Mouse (Mus musculus) heart, embryonic 15.5 days (tissue): ENCODE measurements around the gene Ndc1. TPM values are rescaled to one million over a fixed set of nuclear protein-coding genes. Genes with fewer than 3 reads are reported as not detected.

Experiments used
- ATAC-seq: fragments of 200-750 bp; cut with Nextera tagmentation; replicated peaks from 2 replicates; pipeline ENCODE4 v1.8.0; 2017; ENCODE audit warnings: low read depth, moderate TSS enrichment; ENCODE audit not compliant: insufficient number of reproducible peaks, insufficient read depth, low FRiP score
- H3K27ac ChIP-seq: fragments of 300-500 bp; sonication (generic); 2 replicates; pipeline ENCODE4 v1.5.1; 2015; ENCODE audit warnings: mild to moderate bottlenecking, inconsistent platforms
- H3K27me3 ChIP-seq: fragments of 300-500 bp; sonication (generic); 2 replicates; pipeline ENCODE4 v1.6.1; 2015; ENCODE audit warnings: inconsistent platforms
- H3K36me3 ChIP-seq: fragments of 300-500 bp; sonication (generic); 2 replicates; pipeline ENCODE4 v1.6.1; 2015; ENCODE audit warnings: mild to moderate bottlenecking, inconsistent platforms
- H3K4me1 ChIP-seq: fragments of 300-500 bp; sonication (generic); replicated peaks from 2 replicates; pipeline ENCODE4 v1.6.1; 2015; ENCODE audit warnings: inconsistent platforms
- H3K4me2 ChIP-seq: fragments of 300-500 bp; sonication (generic); 2 replicates; pipeline ENCODE4 v1.6.1; 2015; ENCODE audit warnings: inconsistent platforms, mild to moderate bottlenecking, moderate library complexity
- H3K4me3 ChIP-seq: fragments of 300-500 bp; sonication (generic); 2 replicates; pipeline ENCODE4 v1.5.1; 2015; ENCODE audit warnings: mild to moderate bottlenecking, inconsistent platforms
- H3K9ac ChIP-seq: fragments of 300-500 bp; sonication (generic); 2 replicates; pipeline ENCODE4 v1.6.1; 2015; ENCODE audit warnings: mild to moderate bottlenecking, inconsistent platforms
- H3K9me3 ChIP-seq: fragments of 300-500 bp; sonication (generic); replicated peaks from 2 replicates; pipeline ENCODE4 v1.6.1; 2016; ENCODE audit warnings: inconsistent platforms
- WGBS: fragments of 180-500 bp; shearing (Covaris S2); methylation state at CpG from one replicate; pipeline ENCODE4 v1.1.7; 2015; ENCODE audit warnings: mixed read lengths; 5-methylcytosine and 5-hydroxymethylcytosine counted together
- polyA plus RNA-seq: library from polyadenylated mRNA; unstranded; fragments of >200 nt; fragmentation: Nextera tagmentation; extraction: Ambion mirVana; gene quantifications from 2 replicates; pipeline ENCODE4 v1.2.1, GENCODE M21; 2015

Ndc1 gene
- 18.9 and 23.3 TPM in 2 replicates for polyA plus RNA-seq

DNA sequence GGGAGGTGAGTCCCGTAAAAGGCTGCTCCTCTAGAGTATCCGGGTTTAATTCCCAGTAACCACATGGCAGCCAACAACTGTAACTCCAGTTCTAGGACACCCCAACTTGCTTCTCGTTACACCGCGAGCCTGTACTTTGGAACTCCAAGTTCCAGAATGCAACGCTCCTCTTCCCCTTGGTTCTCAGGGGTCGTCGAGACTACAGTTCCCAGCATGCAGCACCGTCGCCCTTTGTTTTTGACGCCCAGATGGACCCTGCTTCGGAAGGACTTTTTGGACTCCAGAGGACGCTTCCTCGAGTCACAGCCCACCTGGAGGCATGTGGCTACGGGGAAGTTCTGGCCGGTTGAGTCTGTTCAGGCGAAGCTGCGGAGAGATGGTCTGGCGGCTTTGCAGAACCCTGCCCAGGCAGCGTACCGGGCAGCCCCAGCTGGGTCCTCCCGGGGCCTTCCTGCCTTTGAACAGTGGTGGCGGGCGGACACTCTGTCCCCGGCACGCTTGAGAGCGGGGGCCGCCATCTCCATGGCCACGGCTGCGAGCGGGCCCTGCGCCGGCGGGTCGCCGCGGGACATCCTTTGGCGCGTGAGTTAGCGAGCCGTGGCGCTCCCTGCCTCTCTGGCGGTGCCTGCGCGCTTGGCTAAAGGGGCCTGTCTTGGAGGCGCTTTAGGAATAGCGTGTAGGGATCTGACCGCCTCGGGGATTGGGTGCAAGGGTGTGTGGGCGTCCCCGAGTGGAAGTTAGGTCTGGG, at the start of gene Ndc1:
Ndc1 (plus strand) TSS at position 218 of the 748 bp plus-strand sequence.
- no peaks in the 10 kb centered on the region for H3K27me3 ChIP-seq
- H3K27ac ChIP-seq, result peak within 1 kb of the TSS; percentile 89
- H3K4me3 ChIP-seq, result peak within 1 kb of the TSS; percentile 91
- H3K4me1 ChIP-seq, result peaks cover 8% of the 10 kb centered on the region
- no peaks in the 10 kb centered on the region for H3K9me3 ChIP-seq
- ATAC-seq, result peak; percentile 97
- peak within 1 kb of the TSS; percentile 84 for H3K9ac ChIP-seq
- H3K4me2 ChIP-seq, result peak within 1 kb of the TSS; percentile 77
- WGBS, result under 1% methylated on average over 51 of the region's 51 CpGs
- H3K36me3 ChIP-seq, result peaks cover 17% of the 10 kb centered on the region

DNA sequence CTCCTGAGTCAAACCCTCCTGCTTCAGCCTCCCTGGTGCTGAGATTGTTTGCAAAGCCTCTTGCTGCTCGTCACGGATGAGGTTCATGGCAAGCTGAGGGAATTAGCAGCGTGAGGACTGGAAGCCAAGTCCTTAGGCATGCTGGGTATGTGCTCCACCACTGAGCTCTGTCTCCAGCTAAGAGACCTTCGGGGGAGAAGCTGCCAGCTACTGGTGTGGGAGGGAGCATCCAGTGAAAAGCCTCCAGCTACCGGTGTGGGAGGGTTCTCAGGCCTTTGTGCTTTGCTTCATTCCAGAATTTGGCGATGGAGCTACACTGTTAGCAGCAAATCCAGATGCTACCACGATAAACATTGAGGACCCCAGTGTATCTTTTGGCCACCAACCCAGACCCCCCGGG, 48.9 kb upstream of the Ndc1 start:
- WGBS, result 63% methylated on average over 8 of the region's 8 CpGs
- H3K27ac ChIP-seq, result no peak overlapping the region
- no peak overlapping the region for H3K4me3 ChIP-seq
- H3K27me3 ChIP-seq, result no peaks in the 10 kb centered on the region
- H3K9me3 ChIP-seq, result no peaks in the 10 kb centered on the region
- peaks cover 8% of the 10 kb centered on the region for H3K4me1 ChIP-seq
- no peak overlapping the region for H3K4me2 ChIP-seq
- peaks cover 16% of the 10 kb centered on the region; the same call in 1 of the 2 replicates for H3K36me3 ChIP-seq
- no peak for ATAC-seq
- no peak overlapping the region for H3K9ac ChIP-seq

- no peak overlapping the region for H3K4me2 ChIP-seq
- H3K36me3 ChIP-seq, result peaks cover 30% of the 10 kb centered on the region; the same call in 1 of the 2 replicates
- H3K27me3 ChIP-seq, result no peaks in the 10 kb centered on the region
- no peak overlapping the region for H3K9ac ChIP-seq
- no peak for ATAC-seq
- no peaks in the 10 kb centered on the region for H3K9me3 ChIP-seq
- H3K27ac ChIP-seq, result no peak overlapping the region
- WGBS, result 67% methylated on average over 2 of the region's 2 CpGs
- no peak overlapping the region for H3K4me3 ChIP-seq
- H3K4me1 ChIP-seq, result no peaks in the 10 kb centered on the region
These were observed 46.5 kb upstream of the Ndc1 start for GRCm38 (mm10) chr4:107321041-107321440.

- no peak for ATAC-seq
- WGBS, result 91% methylated on average over 2 of the region's 2 CpGs
- H3K36me3 ChIP-seq, result peaks cover 25% of the 10 kb centered on the region; the same call in 1 of the 2 replicates
These were observed 44.5 kb upstream of the Ndc1 start for GRCm38 (mm10) chr4:107323113-107323512.

GRCm38 (mm10) chr4:107328530-107328929, 39.1 kb upstream of the Ndc1 start:
- Histone ChIP-seq H3K4me1 (no peaks in the 10 kb centered on the region), H3K36me3 (peaks cover 21% of the 10 kb centered on the region; the same call in 1 of the 2 replicates), H3K27me3 (no peaks in the 10 kb centered on the region), H3K4me3 (no peak overlapping the region), H3K27ac (no peak overlapping the region), H3K9me3 (no peaks in the 10 kb centered on the region), H3K4me2 (no peak overlapping the region), H3K9ac (no peak overlapping the region)
- 94% methylated on average over 8 of the region's 8 CpGs for WGBS
- no peak for ATAC-seq

More at GRCm38 (mm10) chr4:107323113-107323512, 44.5 kb upstream of the Ndc1 start:
- H3K4me2 ChIP-seq, result no peak overlapping the region
- H3K4me3 ChIP-seq, result no peak overlapping the region
- H3K9ac ChIP-seq, result no peak overlapping the region
- no peaks in the 10 kb centered on the region for H3K27me3 ChIP-seq
- H3K4me1 ChIP-seq, result no peaks in the 10 kb centered on the region
- H3K27ac ChIP-seq, result no peak overlapping the region
- no peaks in the 10 kb centered on the region for H3K9me3 ChIP-seq

DNA sequence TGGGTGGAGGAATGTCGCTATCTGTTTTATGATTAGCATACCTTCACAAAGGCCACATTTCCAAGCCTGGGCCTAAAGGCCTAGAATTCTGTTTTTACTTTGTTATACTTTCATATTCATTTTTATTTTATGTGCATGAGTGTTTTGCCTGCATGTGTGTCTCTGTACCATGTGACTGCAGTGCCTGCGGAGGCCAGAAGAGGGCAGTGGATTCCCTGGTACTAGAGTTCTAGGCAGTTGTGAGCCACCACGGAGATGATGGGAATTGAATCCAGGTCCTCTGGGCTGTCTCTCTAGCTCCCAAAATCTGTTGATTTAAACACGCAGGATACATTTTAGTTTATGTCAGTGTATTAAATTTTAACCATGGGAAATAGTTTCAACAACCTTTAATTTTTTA, 34.1 kb upstream of the Ndc1 start:
- WGBS, result 90% methylated on average over 4 of the region's 4 CpGs
- Histone ChIP-seq H3K9ac (no peak overlapping the region), H3K4me1 (no peaks in the 10 kb centered on the region), H3K4me2 (no peak overlapping the region), H3K27ac (no peak overlapping the region), H3K4me3 (no peak overlapping the region), H3K9me3 (no peaks in the 10 kb centered on the region), H3K36me3 (peaks cover 7% of the 10 kb centered on the region; the same call in 1 of the 2 replicates), H3K27me3 (no peaks in the 10 kb centered on the region)
- ATAC-seq, result no peak

GRCm38 (mm10) chr4:107336356-107336755, 31.2 kb upstream of the Ndc1 start:
- Histone ChIP-seq H3K27ac (no peak overlapping the region), H3K9me3 (no peaks in the 10 kb centered on the region), H3K27me3 (no peaks in the 10 kb centered on the region), H3K4me3 (no peak overlapping the region), H3K36me3 (no peaks in the 10 kb centered on the region), H3K9ac (no peak overlapping the region), H3K4me1 (no peaks in the 10 kb centered on the region), H3K4me2 (no peak overlapping the region)
- no peak for ATAC-seq
- WGBS, result 49% methylated on average over 8 of the region's 8 CpGs

GRCm38 (mm10) chr4:107337455-107337854, 30.1 kb upstream of the Ndc1 start:
- H3K4me3 ChIP-seq, result no peak overlapping the region
- H3K27ac ChIP-seq, result no peak overlapping the region
- no peaks in the 10 kb centered on the region for H3K4me1 ChIP-seq
- no peak overlapping the region for H3K9ac ChIP-seq
- no peaks in the 10 kb centered on the region for H3K9me3 ChIP-seq
- 87% methylated on average over 5 of the region's 5 CpGs for WGBS
- no peaks in the 10 kb centered on the region for H3K36me3 ChIP-seq
- no peaks in the 10 kb centered on the region for H3K27me3 ChIP-seq
- ATAC-seq, result no peak
- H3K4me2 ChIP-seq, result no peak overlapping the region

GRCm38 (mm10) chr4:107341354-107341753, 26.2 kb upstream of the Ndc1 start:
- H3K27ac ChIP-seq, result no peak overlapping the region
- no peaks in the 10 kb centered on the region for H3K36me3 ChIP-seq
- ATAC-seq, result no peak
- H3K4me2 ChIP-seq, result no peak overlapping the region
- H3K4me1 ChIP-seq, result no peaks in the 10 kb centered on the region
- no peak overlapping the region for H3K9ac ChIP-seq
- no peaks in the 10 kb centered on the region for H3K9me3 ChIP-seq
- H3K4me3 ChIP-seq, result no peak overlapping the region
- 67% methylated on average over 5 of the region's 5 CpGs for WGBS
- H3K27me3 ChIP-seq, result no peaks in the 10 kb centered on the region

DNA sequence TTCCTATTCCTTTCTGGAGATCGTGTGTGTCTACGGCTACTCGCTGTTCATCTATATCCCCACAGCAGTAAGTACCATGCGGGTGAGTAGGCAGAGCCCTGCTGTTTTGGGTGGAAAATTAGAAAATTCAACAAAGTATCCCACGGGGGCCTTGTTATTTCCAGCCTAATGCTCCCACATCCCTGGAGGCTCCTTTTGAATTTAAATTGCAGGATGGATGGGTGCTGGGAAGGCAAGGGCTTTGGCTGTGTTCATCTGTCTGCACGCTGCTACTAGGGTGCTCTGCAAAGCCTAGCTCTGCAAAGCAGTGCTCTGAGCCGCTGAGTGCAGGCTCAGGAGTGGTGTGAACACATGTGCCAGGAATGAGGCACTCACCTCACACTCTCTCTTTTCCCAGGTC, 23.0 kb upstream of the Ndc1 start:
- no peaks in the 10 kb centered on the region for H3K9me3 ChIP-seq
- H3K36me3 ChIP-seq, result no peaks in the 10 kb centered on the region
- H3K9ac ChIP-seq, result no peak overlapping the region
- H3K4me1 ChIP-seq, result 0 out of 2 replicates have a peak, but pooled peaks cover 5% of the 10 kb centered on the region
- ATAC-seq, result no peak
- H3K4me2 ChIP-seq, result no peak overlapping the region
- 79% methylated on average over 7 of the region's 7 CpGs for WGBS
- no peak overlapping the region for H3K27ac ChIP-seq
- H3K27me3 ChIP-seq, result no peaks in the 10 kb centered on the region
- H3K4me3 ChIP-seq, result no peak overlapping the region

- Histone ChIP-seq H3K36me3 (peaks cover 3% of the 10 kb centered on the region; the same call in 1 of the 2 replicates), H3K4me1 (0 out of 2 replicates have a peak, but pooled peaks cover 5% of the 10 kb centered on the region), H3K27me3 (no peaks in the 10 kb centered on the region), H3K4me3 (no peak overlapping the region), H3K4me2 (no peak overlapping the region), H3K27ac (no peak overlapping the region), H3K9ac (no peak overlapping the region), H3K9me3 (no peaks in the 10 kb centered on the region)
- no peak for ATAC-seq
- WGBS, result 78% methylated on average over 6 of the region's 6 CpGs
These were observed 20.4 kb upstream of the Ndc1 start for GRCm38 (mm10) chr4:107347221-107347620.
